Mouse (Mus musculus): ENCODE data around the gene Gm11437. TPM values are rescaled to one million over a fixed set of nuclear protein-coding genes. Genes with fewer than 3 reads are reported as not detected.

Gene Gm11437
- total and polyA plus RNA-seq, 2 experiments from 2014 or later: not detected

DNA sequence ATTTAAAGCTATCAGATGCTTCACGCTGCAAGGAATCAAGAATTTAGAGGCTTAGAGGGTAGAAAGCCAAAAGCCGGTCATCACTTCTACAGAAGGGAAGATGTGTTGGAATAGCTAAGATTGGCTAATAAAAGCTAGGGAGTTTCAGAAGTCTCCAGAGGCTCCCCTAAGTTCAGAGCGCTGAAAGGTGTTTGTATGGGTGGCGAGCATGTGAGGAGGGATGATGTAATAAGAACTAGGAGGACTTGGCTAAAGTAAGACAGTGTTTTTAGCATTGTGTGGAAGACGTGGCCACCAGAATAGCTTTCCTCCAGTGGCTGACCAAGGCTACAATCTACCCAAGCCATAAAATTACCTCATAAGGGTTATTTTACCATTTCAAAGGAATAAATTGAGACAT lies 53.7 kb downstream of the Gm11437 start:
- no peak overlapping the region for H3K4me3 ChIP-seq (ENCODE audit: low read length)
- no peak overlapping the region for H3K4me2 ChIP-seq (ENCODE audit: low read depth, low read length)
- no peaks in the 10 kb centered on the region for H3K4me1 ChIP-seq (ENCODE audit: insufficient read depth, low read length)
- H3K27ac ChIP-seq: no peak overlapping the region
- ATAC-seq (no peak), DNase-seq (ENCODE audit: low spot score) (no peak)
- H3K9ac ChIP-seq (replicated peaks; ENCODE audit: low read length): no peak overlapping the region
- 95% methylated on average over 5 of the region's 5 CpGs for WGBS
- no peaks in the 10 kb centered on the region for H3K9me3 ChIP-seq (ENCODE audit: low read length)
- H3K36me3 ChIP-seq (ENCODE audit: insufficient read depth, low read length): peaks cover 47% of the 10 kb centered on the region
- no peaks in the 10 kb centered on the region for H3K27me3 ChIP-seq (ENCODE audit: insufficient read depth, low read length)
- TF ChIP-seq CTCF (IDR thresholded peaks at IDR 0.05; ENCODE audit: low read depth): no peak

DNA sequence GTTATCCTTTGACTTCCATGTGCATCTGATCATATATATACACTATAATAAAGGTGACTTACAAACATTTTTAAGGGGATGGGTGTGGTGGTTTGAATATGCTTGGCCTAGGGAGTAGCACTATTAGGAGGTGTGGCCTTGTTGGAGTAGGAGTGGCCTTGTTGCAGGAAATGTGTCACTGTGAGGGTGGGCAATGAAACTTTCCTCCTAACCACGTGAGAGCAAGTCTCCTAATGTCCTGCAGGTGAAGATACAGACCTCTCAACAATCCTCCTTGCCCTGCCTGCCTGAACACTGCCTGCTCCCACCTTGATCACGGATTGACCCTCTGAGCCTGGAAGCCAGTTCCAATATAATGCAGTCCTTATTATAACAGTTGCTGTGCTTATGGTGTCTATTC lies 60.1 kb downstream of the Gm11437 start:
- Histone ChIP-seq H3K4me3 (ENCODE audit: low read length) (no peak overlapping the region), H3K27ac (no peak overlapping the region), H3K9me3 (ENCODE audit: low read length) (no peaks in the 10 kb centered on the region), H3K36me3 (ENCODE audit: insufficient read depth, low read length) (peaks cover 72% of the 10 kb centered on the region), H3K9ac (replicated peaks; ENCODE audit: low read length) (no peak overlapping the region), H3K27me3 (ENCODE audit: insufficient read depth, low read length) (no peaks in the 10 kb centered on the region), H3K4me2 (ENCODE audit: low read depth, low read length) (no peak overlapping the region), H3K4me1 (ENCODE audit: insufficient read depth, low read length) (no peaks in the 10 kb centered on the region)
- WGBS: 77% methylated on average over 2 of the region's 2 CpGs
- ATAC-seq (no peak), DNase-seq (ENCODE audit: low spot score) (no peak)
- no peak for TF ChIP-seq CTCF (IDR thresholded peaks at IDR 0.05; ENCODE audit: low read depth)

DNA sequence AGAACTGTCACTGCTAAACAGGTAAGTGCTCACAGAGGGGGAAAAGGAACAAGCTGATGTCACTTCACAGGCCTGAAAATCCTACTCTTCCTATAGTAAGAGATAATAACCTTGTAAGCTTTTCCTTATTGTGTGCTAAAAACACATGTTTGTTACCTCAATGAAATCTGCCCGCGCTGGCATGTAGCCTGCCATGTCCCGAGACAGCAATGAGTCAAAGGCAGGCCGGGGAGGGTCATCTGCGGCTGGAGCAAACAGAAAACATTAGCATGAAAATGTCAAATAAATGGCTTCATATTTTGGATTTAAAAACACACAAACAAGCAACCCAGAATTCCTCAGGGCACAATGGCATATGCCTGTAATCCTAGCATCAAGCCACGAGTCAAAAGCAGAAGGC lies 63.2 kb downstream of the Gm11437 start:
- Histone ChIP-seq H3K4me3 (ENCODE audit: low read length) (no peak overlapping the region), H3K4me1 (ENCODE audit: insufficient read depth, low read length) (no peaks in the 10 kb centered on the region), H3K27ac (no peak overlapping the region), H3K9ac (replicated peaks; ENCODE audit: low read length) (no peak overlapping the region), H3K36me3 (ENCODE audit: insufficient read depth, low read length) (peaks cover 70% of the 10 kb centered on the region), H3K9me3 (ENCODE audit: low read length) (no peaks in the 10 kb centered on the region), H3K27me3 (ENCODE audit: insufficient read depth, low read length) (no peaks in the 10 kb centered on the region), H3K4me2 (ENCODE audit: low read depth, low read length) (no peak overlapping the region)
- ATAC-seq (no peak), DNase-seq (ENCODE audit: low spot score) (no peak)
- no peak for TF ChIP-seq CTCF (IDR thresholded peaks at IDR 0.05; ENCODE audit: low read depth)
- 90% methylated on average over 6 of the region's 6 CpGs for WGBS

DNA sequence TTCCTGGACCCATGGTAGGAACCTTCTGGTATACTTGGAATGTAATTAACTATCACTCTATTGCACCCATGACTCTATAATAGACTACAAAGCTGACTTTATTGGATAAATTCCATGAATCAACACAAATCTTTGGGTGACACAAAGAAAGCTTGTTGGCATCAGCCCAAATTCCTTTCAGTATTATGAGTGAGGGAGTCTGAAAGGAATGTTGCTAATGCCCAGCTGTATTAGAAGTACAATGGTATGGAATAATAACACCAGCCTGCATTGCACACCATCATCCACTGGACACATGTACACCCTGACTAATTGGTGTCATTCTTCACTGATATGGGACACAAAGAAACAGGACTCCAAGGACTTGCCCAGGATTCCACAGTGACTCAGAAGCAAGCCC lies 66.1 kb downstream of the Gm11437 start:
- H3K36me3 ChIP-seq (ENCODE audit: insufficient read depth, low read length): peaks cover 58% of the 10 kb centered on the region
- H3K4me2 ChIP-seq (ENCODE audit: low read depth, low read length): no peak overlapping the region
- no peak for ATAC-seq
- no peak overlapping the region for H3K9ac ChIP-seq (replicated peaks; ENCODE audit: low read length)
- H3K4me1 ChIP-seq (ENCODE audit: insufficient read depth, low read length): no peaks in the 10 kb centered on the region
- H3K9me3 ChIP-seq (ENCODE audit: low read length): no peaks in the 10 kb centered on the region
- no peak for DNase-seq (ENCODE audit: low spot score)
- H3K27me3 ChIP-seq (ENCODE audit: insufficient read depth, low read length): no peaks in the 10 kb centered on the region
- no peak for TF ChIP-seq CTCF (IDR thresholded peaks at IDR 0.05; ENCODE audit: low read depth)
- no peak overlapping the region for H3K4me3 ChIP-seq (ENCODE audit: low read length)
- H3K27ac ChIP-seq: no peak overlapping the region

Other genes starting within 250 kb of the Gm11437 start
- gene Ddx52, start 225.4 kb downstream of the Gm11437 start, total RNA-seq (2014; rRNA removed): 14.5 and 17.9 TPM in 2 replicates
- gene Ddx52, start 225.4 kb downstream of the Gm11437 start, polyA plus RNA-seq (2015; fragmentation: Nextera tagmentation; extraction: Ambion mirVana): 19.2 and 20.2 TPM in 2 replicates
- 26.8 and 29.2 TPM in 2 replicates for gene Synrg, start 203.0 kb downstream of the Gm11437 start, total RNA-seq (2014; rRNA removed)
- gene Synrg, start 203.0 kb downstream of the Gm11437 start, polyA plus RNA-seq (2015; fragmentation: Nextera tagmentation; extraction: Ambion mirVana): 14.5 and 15.0 TPM in 2 replicates
- 8.8 and 16.1 TPM in 2 replicates for gene Dusp14, start 98.2 kb downstream of the Gm11437 start, total RNA-seq (2014; rRNA removed)
- 12.6 and 15.4 TPM in 2 replicates for gene Dusp14, start 98.2 kb downstream of the Gm11437 start, polyA plus RNA-seq (2015; fragmentation: Nextera tagmentation; extraction: Ambion mirVana)
- gene Tada2a, start 37.9 kb downstream of the Gm11437 start, total RNA-seq (2014; rRNA removed): 13.0 and 15.9 TPM in 2 replicates
- 24.7 and 25.6 TPM in 2 replicates for gene Tada2a, start 37.9 kb downstream of the Gm11437 start, polyA plus RNA-seq (2015; fragmentation: Nextera tagmentation; extraction: Ambion mirVana)
- 102 and 127 TPM in 2 replicates for gene Acaca, start 37.8 kb downstream of the Gm11437 start, total RNA-seq (2014; rRNA removed)
- gene Acaca, start 37.8 kb downstream of the Gm11437 start, polyA plus RNA-seq (2015; fragmentation: Nextera tagmentation; extraction: Ambion mirVana): 16.4 and 18.2 TPM in 2 replicates